Mouse (Mus musculus) small intestine, adult 2 months (tissue): ENCODE data around the gene Prkaca. TPM values are rescaled to one million over a fixed set of nuclear protein-coding genes. Genes with fewer than 3 reads are reported as not detected.

Experiments used
- H3K27ac ChIP-seq: fragments of 200-500 bp; 2 replicates; pipeline ENCODE4 v1.5.1; 2012; ENCODE audit warnings: low read depth, low read length, control low read depth, inconsistent platforms; ENCODE audit not compliant: insufficient read depth
- H3K27me3 ChIP-seq: fragments of 200-500 bp; 2 replicates; pipeline ENCODE4 v1.6.1; 2012; ENCODE audit warnings: mild to moderate bottlenecking, moderate library complexity, low read length, inconsistent platforms; ENCODE audit not compliant: control insufficient read depth, insufficient read depth
- H3K36me3 ChIP-seq: fragments of 200-500 bp; 2 replicates; pipeline ENCODE4 v1.6.1; 2012; ENCODE audit warnings: mild to moderate bottlenecking, low read length, control low read depth, inconsistent platforms; ENCODE audit not compliant: control insufficient read depth, insufficient read depth
- H3K4me1 ChIP-seq: fragments of 200-500 bp; 2 replicates; pipeline ENCODE4 v1.6.1; 2012; ENCODE audit warnings: low read length, inconsistent platforms, mixed read lengths; ENCODE audit not compliant: control insufficient read depth, insufficient read depth, insufficient read length
- H3K4me3 ChIP-seq: fragments of 200-500 bp; 2 replicates; pipeline ENCODE4 v1.5.1; 2012; ENCODE audit warnings: low read depth, mild to moderate bottlenecking, control low read depth, inconsistent platforms, low read length, moderate library complexity
- CTCF ChIP-seq: fragments of 200-500 bp; IDR thresholded peaks from 2 replicates; pipeline ENCODE4 v1.5.1; 2012; ENCODE audit warnings: low read depth, mild to moderate bottlenecking, control low read depth, inconsistent platforms, low read length, moderate library complexity, mixed read lengths; ENCODE audit not compliant: insufficient replicate concordance, insufficient read length; ENCODE audit errors: extremely low read depth
- POLR2A ChIP-seq: fragments of 200-500 bp; IDR thresholded peaks from 2 replicates; pipeline ENCODE4 v1.6.1; 2012; ENCODE audit warnings: low read depth, mild to moderate bottlenecking, control low read depth, inconsistent platforms, low read length, moderate library complexity
- WGBS: fragments of 180-500 bp; shearing (Covaris S2); methylation state at CpG from one replicate; pipeline ENCODE4 v1.1.7; 2018; 5-methylcytosine and 5-hydroxymethylcytosine counted together
- polyA plus RNA-seq: library from polyadenylated mRNA; depleted of rRNA; stranded (reverse); fragments of >200 nt; gene quantifications from 2 replicates; pipeline ENCODE4 v1.2.3, GENCODE M21; 2012

The Prkaca gene
- polyA plus RNA-seq, 1 experiment, result 43.8 TPM

DNA sequence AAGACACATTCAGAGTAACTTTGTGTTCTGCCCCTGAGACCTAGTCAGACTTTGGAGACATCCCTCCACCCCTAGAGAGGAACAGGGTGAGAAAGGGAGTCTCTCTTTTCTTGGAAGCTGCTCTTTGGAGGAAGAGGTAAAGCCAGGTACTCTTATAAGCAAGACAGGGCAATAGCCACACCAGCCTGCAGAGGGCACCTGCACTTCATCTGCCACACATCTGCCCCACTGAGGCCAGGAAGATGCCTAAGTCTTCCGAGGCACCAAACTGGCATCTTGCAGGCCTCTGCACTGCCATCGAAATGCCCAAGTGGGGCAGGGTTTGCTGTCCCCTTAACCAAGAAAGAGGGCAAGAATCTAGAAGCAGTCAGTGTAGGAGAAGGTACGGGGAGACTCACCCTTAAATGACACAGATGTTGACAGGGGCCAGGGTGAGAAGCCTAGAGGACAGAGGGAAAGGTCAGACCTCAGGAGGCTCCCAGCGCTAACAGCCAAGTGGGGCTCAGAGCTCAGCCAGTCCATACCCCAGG is 3.4 kb downstream of the Prkaca start:
- TF ChIP-seq CTCF (peak; percentile 45; the same call in 1 of the 2 replicates), POLR2A (no peak)
- Histone ChIP-seq H3K4me3 (no peak overlapping the region), H3K4me1 (peaks cover 15% of the 10 kb centered on the region; the same call in 1 of the 2 replicates), H3K36me3 (peaks cover 6% of the 10 kb centered on the region; the same call in 1 of the 2 replicates), H3K27ac (no peak overlapping the region), H3K27me3 (no peaks in the 10 kb centered on the region)
- 72% methylated on average over 4 of the region's 4 CpGs for WGBS

DNA sequence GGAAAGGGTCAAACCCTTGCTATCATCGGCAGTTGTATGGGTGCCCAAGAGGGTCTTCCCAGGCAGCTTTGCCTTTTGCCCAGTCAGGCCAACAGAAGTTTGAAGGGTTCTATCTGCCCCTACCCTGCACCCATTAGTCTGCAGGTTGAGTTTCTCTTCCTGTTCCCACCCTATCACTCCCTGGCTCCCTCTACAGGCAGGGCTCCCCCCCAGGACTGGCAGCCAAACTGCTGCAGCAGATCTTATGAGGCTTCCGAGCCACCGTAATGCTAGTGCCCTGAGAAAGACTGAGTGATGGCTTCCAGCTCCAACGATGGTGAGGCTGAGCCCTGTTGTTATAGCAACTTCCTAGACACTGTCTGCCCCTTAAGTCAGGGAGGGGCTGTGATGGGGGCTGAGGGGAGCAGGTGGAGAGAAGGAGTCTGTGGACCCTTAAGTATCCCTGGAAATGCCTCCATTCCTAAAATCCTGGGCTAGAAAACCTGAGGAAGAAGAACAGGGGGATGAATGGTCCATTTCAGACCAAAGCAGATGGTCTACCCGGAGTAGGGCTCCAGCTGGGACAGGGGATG is 4.1 kb downstream of the Prkaca start:
- Histone ChIP-seq H3K36me3 (peaks cover 12% of the 10 kb centered on the region), H3K4me1 (peaks cover 15% of the 10 kb centered on the region; the same call in 1 of the 2 replicates), H3K27me3 (no peaks in the 10 kb centered on the region), H3K27ac (no peak overlapping the region), H3K4me3 (no peak overlapping the region)
- 90% methylated on average over 5 of the region's 5 CpGs for WGBS
- TF ChIP-seq POLR2A, result no peak
- TF ChIP-seq CTCF, result no peak

GRCm38 (mm10) chr8:83977646-83978045 is 4.9 kb downstream of the Prkaca start:
- WGBS, result 46% methylated on average over 6 of the region's 6 CpGs
- no peak overlapping the region for H3K27ac ChIP-seq
- no peak for TF ChIP-seq POLR2A
- TF ChIP-seq CTCF, result no peak
- H3K27me3 ChIP-seq, result no peaks in the 10 kb centered on the region
- peaks cover 12% of the 10 kb centered on the region; the same call in 1 of the 2 replicates for H3K4me1 ChIP-seq
- peaks cover 13% of the 10 kb centered on the region for H3K36me3 ChIP-seq
- H3K4me3 ChIP-seq, result no peak overlapping the region

GRCm38 (mm10) chr8:83978200-83978599 is 5.4 kb downstream of the Prkaca start:
- TF ChIP-seq CTCF, result no peak
- no peak for TF ChIP-seq POLR2A
- H3K36me3 ChIP-seq, result peaks cover 13% of the 10 kb centered on the region
- no peaks in the 10 kb centered on the region for H3K27me3 ChIP-seq
- H3K27ac ChIP-seq, result no peak overlapping the region
- peaks cover 12% of the 10 kb centered on the region; the same call in 1 of the 2 replicates for H3K4me1 ChIP-seq
- H3K4me3 ChIP-seq, result no peak overlapping the region
- WGBS, result 81% methylated on average over 9 of the region's 9 CpGs

DNA sequence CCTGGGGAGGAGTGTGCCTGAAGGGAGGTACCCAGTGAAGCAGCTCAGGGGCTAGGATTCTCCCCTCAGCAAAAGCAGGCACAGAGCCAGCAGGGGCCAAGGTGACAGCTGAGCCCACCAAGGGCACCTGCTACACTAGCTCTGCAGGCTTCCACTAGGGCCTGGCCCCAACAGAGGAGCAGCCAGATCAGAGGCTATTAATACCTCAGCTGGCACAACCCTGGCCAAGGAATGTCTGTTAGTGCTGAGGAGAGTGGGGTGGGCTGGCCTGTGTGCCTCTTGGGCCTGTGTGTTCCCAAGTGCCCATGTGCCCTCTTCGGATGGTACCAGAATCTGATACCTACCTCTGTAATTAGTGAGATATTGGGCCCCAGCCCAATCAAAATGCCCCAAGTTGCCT is 7.5 kb downstream of the Prkaca start:
- 86% methylated on average over 1 of the region's 1 CpGs for WGBS
- Histone ChIP-seq H3K36me3 (peaks cover 18% of the 10 kb centered on the region), H3K27ac (no peak overlapping the region), H3K4me1 (peaks cover 6% of the 10 kb centered on the region; the same call in 1 of the 2 replicates), H3K4me3 (no peak overlapping the region), H3K27me3 (no peaks in the 10 kb centered on the region)
- TF ChIP-seq CTCF (no peak), POLR2A (no peak)

- Histone ChIP-seq H3K4me3 (no peak overlapping the region), H3K4me1 (peaks cover 6% of the 10 kb centered on the region; the same call in 1 of the 2 replicates), H3K27me3 (no peaks in the 10 kb centered on the region), H3K36me3 (peaks cover 22% of the 10 kb centered on the region), H3K27ac (no peak overlapping the region)
- TF ChIP-seq CTCF (no peak), POLR2A (no peak)
- WGBS, result 82% methylated on average over 8 of the region's 8 CpGs
Observed at GRCm38 (mm10) chr8:83980845-83981244, 8.1 kb downstream of the Prkaca start.

GRCm38 (mm10) chr8:83981533-83981932 is 8.7 kb downstream of the Prkaca start:
- TF ChIP-seq CTCF (no peak), POLR2A (no peak)
- Histone ChIP-seq H3K27ac (no peak overlapping the region), H3K27me3 (no peaks in the 10 kb centered on the region), H3K4me1 (peaks cover 6% of the 10 kb centered on the region; the same call in 1 of the 2 replicates), H3K36me3 (peaks cover 28% of the 10 kb centered on the region), H3K4me3 (no peak overlapping the region)
- 92% methylated on average over 7 of the region's 7 CpGs for whole genome bisulfite sequencing
